Mouse (Mus musculus) liver, embryonic 16.5 days (tissue): Measurements from ENCODE around the gene Gpn2. TPM values are rescaled to one million over a fixed set of nuclear protein-coding genes. Genes with fewer than 3 reads are reported as not detected.
A peak's percentile ranks its signal among the peaks of the same experiment; 100 is the strongest.

Experiments used
- ATAC-seq: fragments of 200-750 bp; cut with Nextera tagmentation; 2 replicates; pipeline ENCODE4 v1.8.0; 2017; ENCODE audit warnings: low read depth, mild to moderate bottlenecking, moderate number of reproducible peaks, moderate library complexity
- H3K27ac ChIP-seq: fragments of 300-500 bp; sonication (generic); 2 replicates; pipeline ENCODE4 v1.5.1; 2014; ENCODE audit warnings: mild to moderate bottlenecking, low read length
- H3K27me3 ChIP-seq: fragments of 300-500 bp; sonication (generic); 2 replicates; pipeline ENCODE4 v1.6.1; 2014; ENCODE audit warnings: low read depth, low read length, mixed read lengths; ENCODE audit not compliant: control insufficient read depth, insufficient read depth
- H3K36me3 ChIP-seq: fragments of 300-500 bp; sonication (generic); 2 replicates; pipeline ENCODE4 v1.6.1; 2014; ENCODE audit warnings: mild to moderate bottlenecking; ENCODE audit not compliant: control insufficient read depth, insufficient read depth
- H3K4me1 ChIP-seq: fragments of 300-500 bp; sonication (generic); 2 replicates; pipeline ENCODE4 v1.6.1; 2014; ENCODE audit warnings: low read depth, low read length, mixed read lengths; ENCODE audit not compliant: control insufficient read depth
- H3K4me2 ChIP-seq: fragments of 300-500 bp; sonication (generic); 2 replicates; pipeline ENCODE4 v1.6.1; 2014; ENCODE audit warnings: low read depth, low read length, mixed read lengths
- H3K4me3 ChIP-seq: fragments of 300-500 bp; sonication (generic); 2 replicates; pipeline ENCODE4 v1.5.1; 2014; ENCODE audit warnings: low read depth, mild to moderate bottlenecking, low read length
- H3K9ac ChIP-seq: fragments of 300-500 bp; sonication (generic); 2 replicates; pipeline ENCODE4 v1.6.1; 2014; ENCODE audit warnings: low read depth, low read length
- H3K9me3 ChIP-seq: fragments of 300-500 bp; sonication (generic); replicated peaks from 2 replicates; pipeline ENCODE4 v1.6.1; 2016; ENCODE audit warnings: low read length; ENCODE audit not compliant: control insufficient read depth
- WGBS: fragments of 180-500 bp; shearing (Covaris S2); extraction: QIAGEN DNeasy Blood & Tissue Kit; methylation state at CpG from one replicate; pipeline ENCODE4 v1.1.7; 2014; ENCODE audit not compliant: insufficient replicate concordance; 5-methylcytosine and 5-hydroxymethylcytosine counted together
- polyA plus RNA-seq: library from polyadenylated mRNA; unstranded; fragments of >200 nt; fragmentation: Nextera tagmentation; extraction: Ambion mirVana; gene quantifications from 2 replicates; pipeline ENCODE4 v1.2.1, GENCODE M21; 2015

Gpn2 gene
- polyA plus RNA-seq, 1 experiment from 2014 or later: 6.5 TPM

DNA sequence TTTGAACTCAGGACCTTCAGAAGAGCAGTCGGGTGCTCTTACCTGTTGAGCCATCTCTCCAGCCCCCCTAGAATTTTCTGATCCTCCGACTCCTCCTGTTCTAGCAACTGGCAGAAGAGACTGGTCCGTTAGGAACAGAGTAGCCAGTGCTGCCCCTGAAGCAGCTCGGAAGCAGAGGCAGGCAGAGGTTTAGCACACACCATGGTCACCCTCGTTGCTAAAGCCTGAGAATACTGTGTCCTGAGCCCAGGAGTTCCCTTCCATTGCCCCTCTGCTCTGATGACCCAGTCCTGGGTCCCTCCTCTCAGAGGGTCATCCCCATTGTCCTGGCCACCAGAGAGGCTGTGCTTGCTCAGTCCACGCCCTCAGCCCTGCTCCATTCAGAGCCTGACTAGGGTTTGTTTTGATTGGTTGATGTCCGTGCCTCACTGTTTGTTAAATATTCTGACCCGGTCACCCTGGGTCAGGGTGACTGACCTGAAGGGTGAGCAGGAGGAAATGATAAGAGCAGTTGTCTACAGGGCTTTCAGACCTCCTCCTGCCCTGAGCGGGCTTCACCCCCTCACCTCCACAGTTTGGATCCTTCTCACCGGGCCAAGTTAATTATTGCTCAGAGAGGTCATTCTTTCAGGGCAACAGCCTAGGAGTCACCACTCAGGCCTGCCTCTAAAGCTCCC lies 27.0 kb upstream of the Gpn2 start:
- Histone ChIP-seq H3K36me3 (no peaks in the 10 kb centered on the region), H3K9ac (no peak overlapping the region), H3K4me3 (no peak overlapping the region), H3K27ac (peak overlapping the region; percentile 77), H3K27me3 (no peaks in the 10 kb centered on the region), H3K4me2 (0 out of 2 replicates have a peak overlapping the region, but pooled peaks have one; percentile 20), H3K9me3 (no peaks in the 10 kb centered on the region), H3K4me1 (peaks cover 19% of the 10 kb centered on the region)
- peak; percentile 88 for ATAC-seq
- 46% methylated on average over 10 of the region's 10 CpGs for WGBS

- H3K4me2 ChIP-seq: no peak overlapping the region
- no peaks in the 10 kb centered on the region for H3K36me3 ChIP-seq
- no peaks in the 10 kb centered on the region; the same call in 1 of the 2 replicates for H3K4me1 ChIP-seq
- WGBS: 50% methylated on average over 4 of the region's 4 CpGs
- H3K9me3 ChIP-seq: no peaks in the 10 kb centered on the region
- no peak overlapping the region for H3K4me3 ChIP-seq
- no peak overlapping the region for H3K27ac ChIP-seq
- ATAC-seq: no peak
- H3K27me3 ChIP-seq: no peaks in the 10 kb centered on the region
- no peak overlapping the region for H3K9ac ChIP-seq
Measured at GRCm38 (mm10) chr4:133559846-133560245, 24.3 kb upstream of the Gpn2 start.

DNA sequence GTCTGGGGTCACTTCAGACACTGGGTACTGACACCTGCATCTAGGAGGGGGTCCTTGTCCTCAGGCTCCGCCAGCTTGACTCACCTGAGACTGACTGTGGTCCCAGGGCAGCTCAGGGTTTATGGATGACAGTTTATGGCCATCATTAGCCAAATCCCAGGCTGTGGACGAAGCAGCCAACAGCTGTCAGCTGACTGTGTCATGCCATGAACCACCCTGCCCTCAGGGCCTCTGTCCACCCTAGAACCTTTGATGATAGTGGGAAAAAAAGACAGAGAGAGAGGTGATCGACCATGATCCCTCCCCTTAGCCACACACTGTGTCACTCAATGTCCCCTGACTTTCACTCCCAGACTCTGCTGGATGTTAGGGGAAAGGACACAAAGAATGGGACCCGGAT lies 22.5 kb upstream of the Gpn2 start:
- Histone ChIP-seq H3K4me1 (no peaks in the 10 kb centered on the region; the same call in 1 of the 2 replicates), H3K4me2 (no peak overlapping the region), H3K27ac (no peak overlapping the region), H3K9ac (no peak overlapping the region), H3K4me3 (no peak overlapping the region), H3K36me3 (no peaks in the 10 kb centered on the region), H3K9me3 (no peaks in the 10 kb centered on the region), H3K27me3 (no peaks in the 10 kb centered on the region)
- no peak for ATAC-seq
- WGBS: 51% methylated on average over 4 of the region's 4 CpGs

DNA sequence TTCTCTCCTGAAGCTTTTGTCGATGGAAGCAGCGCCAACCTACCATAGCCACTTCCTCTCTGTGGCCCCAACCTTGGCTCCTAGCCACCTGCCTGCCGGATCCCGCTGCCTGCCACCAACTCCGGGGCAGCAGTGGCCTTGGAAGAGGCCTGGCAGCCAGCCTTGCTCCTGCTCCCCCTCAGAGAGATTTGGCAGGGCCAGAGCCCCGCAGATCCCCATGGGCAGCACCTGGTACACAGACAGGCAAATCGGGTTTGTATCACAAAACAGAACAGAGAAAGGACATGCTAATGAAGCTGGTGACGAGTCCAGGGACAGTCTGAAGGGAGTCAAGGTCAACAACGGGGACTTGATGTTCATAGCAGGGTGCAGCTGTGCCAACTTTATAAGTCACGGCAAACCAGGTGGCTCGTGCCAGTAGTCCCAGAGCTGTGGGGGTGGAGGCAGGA lies 21.0 kb upstream of the Gpn2 start:
- Histone ChIP-seq H3K27ac (no peak overlapping the region), H3K9me3 (no peaks in the 10 kb centered on the region), H3K36me3 (no peaks in the 10 kb centered on the region), H3K4me2 (no peak overlapping the region), H3K4me1 (no peaks in the 10 kb centered on the region; the same call in 1 of the 2 replicates), H3K4me3 (no peak overlapping the region), H3K27me3 (no peaks in the 10 kb centered on the region), H3K9ac (no peak overlapping the region)
- WGBS: 56% methylated on average over 11 of the region's 11 CpGs
- ATAC-seq: no peak

DNA sequence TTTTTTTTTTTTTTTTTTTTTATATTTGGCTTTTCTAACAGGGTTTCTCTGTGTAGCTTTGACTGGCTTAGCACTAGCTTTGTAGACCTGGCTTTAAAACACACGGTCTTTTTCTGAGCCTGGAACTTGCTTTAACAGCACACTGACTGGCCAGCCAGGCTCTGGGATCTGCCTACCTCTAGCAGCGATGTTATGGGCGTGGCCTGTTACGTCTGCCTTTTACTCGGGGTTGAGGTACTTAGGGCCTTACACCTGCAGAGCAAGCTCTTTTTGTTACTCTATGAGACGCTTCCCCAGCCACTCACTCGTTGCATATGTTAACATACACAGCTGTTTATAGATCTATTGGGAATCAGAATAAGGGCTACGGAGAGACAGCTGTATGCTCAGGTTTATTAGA lies 16.9 kb upstream of the Gpn2 start:
- H3K4me3 ChIP-seq: no peak overlapping the region
- 22% methylated on average over 8 of the region's 8 CpGs for WGBS
- H3K36me3 ChIP-seq: no peaks in the 10 kb centered on the region
- H3K4me2 ChIP-seq: no peak overlapping the region
- H3K4me1 ChIP-seq: no peaks in the 10 kb centered on the region; the same call in 1 of the 2 replicates
- H3K27me3 ChIP-seq: no peaks in the 10 kb centered on the region
- H3K9ac ChIP-seq: no peak overlapping the region
- no peak for ATAC-seq
- no peaks in the 10 kb centered on the region for H3K9me3 ChIP-seq
- no peak overlapping the region for H3K27ac ChIP-seq

GRCm38 (mm10) chr4:133569291-133570065 lies 14.7 kb upstream of the Gpn2 start:
- H3K4me1 ChIP-seq: peaks cover 6% of the 10 kb centered on the region; the same call in 1 of the 2 replicates
- peak overlapping the region; percentile 48; the same call in 1 of the 2 replicates for H3K4me2 ChIP-seq
- WGBS: 57% methylated on average over 10 of the region's 10 CpGs
- H3K36me3 ChIP-seq: no peaks in the 10 kb centered on the region
- H3K9ac ChIP-seq: no peak overlapping the region
- no peaks in the 10 kb centered on the region for H3K27me3 ChIP-seq
- ATAC-seq: peak; percentile 47
- H3K4me3 ChIP-seq: peak overlapping the region; percentile 7; the same call in 1 of the 2 replicates
- H3K27ac ChIP-seq: peak overlapping the region; percentile 78
- H3K9me3 ChIP-seq: no peaks in the 10 kb centered on the region

DNA sequence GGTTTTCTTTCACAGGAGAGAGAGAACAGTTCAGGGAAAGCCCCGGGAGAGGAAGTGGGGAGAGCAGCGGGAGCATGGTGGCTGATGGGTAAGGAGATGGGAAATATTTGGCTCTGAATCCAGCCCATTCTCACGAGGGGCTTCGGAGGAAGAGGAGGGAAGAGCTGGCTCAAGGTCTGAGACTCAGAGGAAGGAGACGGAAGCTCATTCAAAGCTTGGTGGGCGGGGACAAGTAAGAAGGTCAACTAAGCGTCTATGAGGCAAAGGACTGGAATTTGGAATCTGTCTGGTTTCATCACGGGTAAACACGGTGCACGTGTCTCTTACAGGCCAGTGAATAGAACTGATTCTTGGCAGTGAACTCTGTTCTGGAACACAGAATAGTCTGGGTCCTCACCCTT lies 14.1 kb upstream of the Gpn2 start:
- no peaks in the 10 kb centered on the region for H3K9me3 ChIP-seq
- no peaks in the 10 kb centered on the region for H3K27me3 ChIP-seq
- H3K4me2 ChIP-seq: peak overlapping the region; percentile 48; the same call in 1 of the 2 replicates
- no peak overlapping the region for H3K9ac ChIP-seq
- 31% methylated on average over 10 of the region's 10 CpGs for WGBS
- no peaks in the 10 kb centered on the region for H3K36me3 ChIP-seq
- peak overlapping the region; percentile 7; the same call in 1 of the 2 replicates for H3K4me3 ChIP-seq
- H3K27ac ChIP-seq: peak overlapping the region; percentile 78
- ATAC-seq: peak; percentile 75
- H3K4me1 ChIP-seq: peaks cover 8% of the 10 kb centered on the region

- peak; percentile 81 for ATAC-seq
- Histone ChIP-seq H3K36me3 (peaks cover 6% of the 10 kb centered on the region; the same call in 1 of the 2 replicates), H3K4me3 (peak within 1 kb of the TSS; percentile 94), H3K9ac (peak within 1 kb of the TSS; percentile 87), H3K27me3 (no peaks in the 10 kb centered on the region), H3K9me3 (no peaks in the 10 kb centered on the region), H3K27ac (peak within 1 kb of the TSS; percentile 91), H3K4me1 (peaks cover 16% of the 10 kb centered on the region), H3K4me2 (peak within 1 kb of the TSS; percentile 76)
- 4% methylated on average over 44 of the region's 44 CpGs for WGBS
Measured at GRCm38 (mm10) chr4:133574070-133574842, 9.9 kb upstream of the Gpn2 start, which contains the start of gene Gpatch3. TSS of gene Gpatch3 (plus strand) at chr4:133574745.
